Mouse (Mus musculus): ENCODE measurements around the gene Rtkn. TPM values are rescaled to one million over a fixed set of nuclear protein-coding genes. Genes with fewer than 3 reads are reported as not detected.

Gene Rtkn
- total and polyA plus RNA-seq, 3 experiments, result 0.47 to 1.3 (median 0.68) TPM

GRCm38 (mm10) chr6:83101688-83102556 lies 33.3 kb upstream of the Rtkn start:
- in situ Hi-C loops (cut with MboI; ENCODE audit: low pct_ligation_motif_present, low pct_unique_long_range_greater_than_20kb, low sequenced_read_pairs) (loop anchor here (5.0 kb wide), 2 partner anchors 105 to 190 kb away; no protein-coding TSS in a partner anchor), dilution Hi-C loops (cut with MboI; ENCODE audit: extremely low pct_ligation_motif_present, extremely low pct_unique_long_range_greater_than_20kb, low sequenced_read_pairs) (no loop called here)
- Histone ChIP-seq H3K27me3 (replicated peaks) (peaks cover 9% of the 10 kb centered on the region), H3K9ac (ENCODE audit: insufficient read depth, low read depth) (peak overlapping the region; percentile 86), H3K4me2 (ENCODE audit: insufficient read depth, low read depth, poor library complexity, severe bottlenecking) (peak overlapping the region; percentile 68), H3K4me3 (replicated peaks in 1 of 3; ENCODE audit: low read depth in 2 of 3, low read length in 2 of 3, poor library complexity in 1 of 3) (peak overlapping the region; percentile 60 to 99 (median 87)), H3K9me3 (replicated peaks; ENCODE audit: low read length) (peaks cover 2% of the 10 kb centered on the region), H3K36me3 (replicated peaks in 1 of 2; ENCODE audit: control insufficient read depth in 1 of 2, insufficient read depth in 1 of 2, low read length in 1 of 2) (peaks cover under 1 to 33% of the 10 kb centered on the region in 2 experiments), H3K4me1 (ENCODE audit: control insufficient read depth in 1 of 2, insufficient read depth in 2 of 2) (peaks cover 9 to 24% of the 10 kb centered on the region in 2 experiments; a peak in 3 of 4 replicates), H3K79me2 (replicated peaks; ENCODE audit: control insufficient read depth, extremely low read depth, insufficient read depth, poor library complexity, severe bottlenecking) (no peaks in the 10 kb centered on the region), H3K27ac (ENCODE audit: insufficient read depth, low read depth) (peak overlapping the region; percentile 71)
- TF ChIP-seq UBTF (IDR thresholded peaks at IDR 0.05; ENCODE audit: low read depth, low read length), result peak; percentile 89
- TF ChIP-seq ZC3H11A (IDR thresholded peaks at IDR 0.05; ENCODE audit: low read depth, low read length), result no peak
- no peak for TF ChIP-seq POLR2A (IDR thresholded peaks at IDR 0.05; ENCODE audit: low read depth, low read length)
- TF ChIP-seq SIN3A (IDR thresholded peaks at IDR 0.05; ENCODE audit: low read length), result no peak; the same call in 1 of the 2 replicates
- no peak for TF ChIP-seq ETS1 (conservative IDR thresholded peaks at IDR 0.05; ENCODE audit: low read depth, low read length)
- no peak for TF ChIP-seq E2F4 (IDR thresholded peaks at IDR 0.05; ENCODE audit: insufficient replicate concordance, low read depth, low read length)
- TF ChIP-seq NELFE (IDR thresholded peaks at IDR 0.05; ENCODE audit: low read depth, low read length), result no peak
- TF ChIP-seq MEF2A (IDR thresholded peaks at IDR 0.05; ENCODE audit: borderline replicate concordance, low read depth, low read length), result no peak
- TF ChIP-seq RAD21 (IDR thresholded peaks at IDR 0.05; ENCODE audit: low read depth, low read length), result no peak; the same call in none of the 2 replicates
- no peak for TF ChIP-seq TCF12 (IDR thresholded peaks at IDR 0.05; ENCODE audit: low read depth, low read length)
- TF ChIP-seq TBP (conservative IDR thresholded peaks at IDR 0.05; ENCODE audit: low read depth, low read length), result no peak
- TF ChIP-seq USF1 (IDR thresholded peaks at IDR 0.05; ENCODE audit: low read depth, low read length), result no peak
- no peak for TF ChIP-seq BHLHE40 (IDR thresholded peaks at IDR 0.05; ENCODE audit: low read depth, low read length)
- no peak for TF ChIP-seq MAZ (IDR thresholded peaks at IDR 0.05; ENCODE audit: low read depth, low read length)
- TF ChIP-seq ZKSCAN1 (IDR thresholded peaks at IDR 0.05; ENCODE audit: borderline replicate concordance, low read depth, low read length), result no peak
- no peak for TF ChIP-seq PAX5 (IDR thresholded peaks at IDR 0.05; ENCODE audit: low read length)
- no peak for TF ChIP-seq MXI1 (IDR thresholded peaks at IDR 0.05; ENCODE audit: low read depth, low read length)
- no peak; the same call in 1 of the 2 replicates for TF ChIP-seq RCOR1 (conservative IDR thresholded peaks at IDR 0.05; ENCODE audit: low read depth, low read length)
- peak; percentile 73; the same call in 1 of the 2 replicates for TF ChIP-seq CHD1 (IDR thresholded peaks at IDR 0.05; ENCODE audit: low read depth, low read length)
- 0 out of 2 replicates have a peak, but pooled peaks have one; percentile 6 for TF ChIP-seq MYC (IDR thresholded peaks at IDR 0.05; ENCODE audit: low read depth, low read length)
- TF ChIP-seq MAFK (IDR thresholded peaks at IDR 0.05; ENCODE audit: insufficient replicate concordance, low read length), result no peak
- no peak for TF ChIP-seq CHD2 (IDR thresholded peaks at IDR 0.05; ENCODE audit: low read length)
- no peak for TF ChIP-seq GABPA (IDR thresholded peaks at IDR 0.05; ENCODE audit: insufficient replicate concordance, low read depth, low read length)
- TF ChIP-seq KAT2A (IDR thresholded peaks at IDR 0.05; ENCODE audit: insufficient replicate concordance, low read length), result no peak
- TF ChIP-seq CTCF (conservative IDR thresholded peaks at IDR 0.05 in 1 of 2, IDR thresholded peaks at IDR 0.05 in 1 of 2; ENCODE audit: low read depth in 2 of 2, low read length in 2 of 2), result peak in 1 of 2 experiments; percentile 51; a peak in 2 of 4 replicates
- TF ChIP-seq JUND (conservative IDR thresholded peaks at IDR 0.05; ENCODE audit: low read depth, low read length), result no peak
- no peak for TF ChIP-seq POLR2AphosphoS2 (IDR thresholded peaks at IDR 0.05; ENCODE audit: low read depth, low read length)
- TF ChIP-seq ELF1 (IDR thresholded peaks at IDR 0.05; ENCODE audit: low read depth, low read length), result no peak
- TF ChIP-seq ZMIZ1 (IDR thresholded peaks at IDR 0.05; ENCODE audit: low read depth, low read length), result 0 out of 2 replicates have a peak, but pooled peaks have one; percentile 17
- TF ChIP-seq NRF1 (IDR thresholded peaks at IDR 0.05; ENCODE audit: low read depth, low read length), result no peak; the same call in 1 of the 2 replicates
- no peak for TF ChIP-seq USF2 (conservative IDR thresholded peaks at IDR 0.05; ENCODE audit: low read depth, low read length)
- TF ChIP-seq ZNF384 (IDR thresholded peaks at IDR 0.05; ENCODE audit: low read depth, low read length), result no peak
- peak; percentile 41 for TF ChIP-seq SMC3 (IDR thresholded peaks at IDR 0.05; ENCODE audit: low read depth, low read length)
- no peak for TF ChIP-seq JUN (IDR thresholded peaks at IDR 0.05; ENCODE audit: insufficient read depth, low read depth, low read length)
- TF ChIP-seq MAX (IDR thresholded peaks at IDR 0.05; ENCODE audit: low read length), result no peak; the same call in 1 of the 2 replicates
- TF ChIP-seq EP300 (IDR thresholded peaks at IDR 0.05; ENCODE audit: low read length), result no peak
- TF ChIP-seq IRF4 (IDR thresholded peaks at IDR 0.05; ENCODE audit: low read depth, low read length), result no peak
- no peak for TF ChIP-seq HCFC1 (IDR thresholded peaks at IDR 0.05; ENCODE audit: low read depth, low read length)
- peak; percentile 33 for DNase-seq (ENCODE audit: extremely low read depth)

All from CH12.LX (cell line).